Mouse (Mus musculus): Measurements from ENCODE around the gene Casp1.

DNA sequence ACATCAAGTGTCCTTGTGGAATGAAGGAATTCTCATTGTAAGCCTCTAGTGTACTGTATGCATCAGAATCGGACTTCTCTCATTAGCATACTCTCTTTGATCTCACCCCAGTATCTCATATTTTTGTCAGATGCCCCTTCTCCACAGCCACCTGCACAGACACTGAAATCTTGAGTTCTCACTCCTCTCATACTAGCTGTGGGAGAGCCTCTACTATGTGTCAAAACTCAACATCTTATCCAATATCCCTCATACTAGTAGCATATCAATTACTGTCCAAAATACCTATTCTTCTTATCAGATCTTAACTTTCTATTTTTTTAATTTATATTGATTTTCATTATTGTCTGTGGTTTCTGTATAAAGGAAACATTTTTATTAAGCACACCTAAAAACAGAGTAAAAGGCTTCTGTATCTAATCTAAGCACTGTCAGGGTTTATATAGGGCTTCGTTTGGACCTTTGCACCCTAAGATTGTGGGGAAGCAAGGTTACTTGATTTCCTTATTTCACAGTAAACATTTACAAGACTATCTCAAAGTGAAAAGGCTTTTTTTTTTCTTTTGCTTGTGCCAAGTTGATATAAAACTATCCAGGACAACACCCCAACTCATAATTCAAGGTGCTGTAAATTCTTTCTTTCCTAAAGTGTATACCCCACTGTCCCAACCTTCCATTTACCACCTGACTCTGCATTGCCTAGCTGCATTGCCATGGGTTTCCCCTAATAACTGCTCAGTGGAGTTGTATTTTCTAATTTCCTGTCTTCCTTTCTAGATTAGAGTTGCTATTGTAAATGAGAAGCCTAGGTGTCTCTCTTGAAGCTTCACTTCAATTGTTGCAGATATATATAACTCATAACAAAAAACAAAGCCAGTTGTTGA lies 1.7 kb upstream of the Casp1 start:
- TF ChIP-seq POLR2A (IDR thresholded peaks at IDR 0.05; ENCODE audit: insufficient read depth, low read depth, low read length) (no peak), CTCF (IDR thresholded peaks at IDR 0.05; ENCODE audit: insufficient read depth, low read depth, low read length) (no peak)
